Mouse (Mus musculus): Measurements from ENCODE around the gene Samm50.

Gene Samm50

DNA sequence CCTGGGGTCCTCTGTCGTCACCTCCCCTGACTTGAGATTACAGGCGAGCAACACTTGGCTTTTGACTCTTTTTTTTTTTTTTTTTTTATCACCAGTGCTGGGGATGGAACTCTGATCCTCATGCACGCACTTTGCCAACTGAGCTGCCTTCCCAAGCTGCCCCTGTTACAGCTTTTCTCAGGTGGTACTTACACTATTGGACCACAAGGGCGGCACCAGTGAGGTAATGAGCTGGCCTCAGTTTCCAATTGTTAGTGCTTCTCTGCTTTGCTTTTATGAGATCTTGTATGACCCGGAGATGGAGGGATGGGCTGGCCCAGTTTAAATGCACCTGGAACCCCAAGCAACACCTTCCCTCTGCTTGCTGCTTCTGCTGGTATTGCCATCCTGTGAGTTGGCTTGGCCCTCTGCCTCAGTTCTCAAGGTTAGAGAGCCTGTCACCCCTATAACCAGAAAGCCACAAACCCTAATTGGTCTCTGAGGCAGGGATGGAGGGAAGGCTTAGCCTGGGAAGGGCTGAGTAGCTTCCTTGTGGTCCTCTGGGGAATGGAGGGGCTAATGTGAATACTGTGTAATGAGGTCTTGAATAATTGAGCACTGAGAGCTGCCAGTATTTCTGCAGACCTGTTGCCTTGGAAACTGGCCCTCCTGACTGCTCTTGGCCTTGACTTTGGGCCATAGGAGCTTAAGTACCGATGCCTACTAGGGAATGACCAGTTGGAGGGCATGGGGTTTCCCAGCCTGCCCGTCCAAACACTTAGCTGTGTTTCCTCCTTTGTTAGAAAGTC lies 42.9 kb downstream of the Samm50 start:
- intact Hi-C loops (cut with DNase I) = no loop called here

DNA sequence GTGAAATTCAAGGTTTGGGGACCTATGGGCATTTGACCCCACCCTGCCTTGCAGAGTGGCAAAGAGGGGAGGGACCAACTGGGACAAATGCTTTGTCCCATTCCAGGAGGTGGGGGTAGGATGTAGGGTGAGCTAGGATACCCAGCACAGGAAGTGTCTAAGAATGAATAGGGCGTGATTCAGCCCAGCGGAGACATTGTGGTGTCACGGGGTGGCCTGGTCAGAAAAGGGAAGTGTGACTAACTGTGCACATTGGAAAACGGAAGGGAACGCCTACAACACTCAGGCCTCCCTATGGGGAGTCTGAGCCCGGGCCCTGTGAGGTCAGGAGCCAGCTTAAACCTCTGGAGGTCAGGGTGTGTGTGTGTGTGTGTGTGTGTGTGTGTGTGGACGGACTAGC lies 43.6 kb downstream of the Samm50 start:
- intact Hi-C loops (cut with DNase I) = no loop called here

GRCm38 (mm10) chr15:84238552-84238951 lies 46.5 kb downstream of the Samm50 start:
- intact Hi-C loops (cut with DNase I) = no loop called here

DNA sequence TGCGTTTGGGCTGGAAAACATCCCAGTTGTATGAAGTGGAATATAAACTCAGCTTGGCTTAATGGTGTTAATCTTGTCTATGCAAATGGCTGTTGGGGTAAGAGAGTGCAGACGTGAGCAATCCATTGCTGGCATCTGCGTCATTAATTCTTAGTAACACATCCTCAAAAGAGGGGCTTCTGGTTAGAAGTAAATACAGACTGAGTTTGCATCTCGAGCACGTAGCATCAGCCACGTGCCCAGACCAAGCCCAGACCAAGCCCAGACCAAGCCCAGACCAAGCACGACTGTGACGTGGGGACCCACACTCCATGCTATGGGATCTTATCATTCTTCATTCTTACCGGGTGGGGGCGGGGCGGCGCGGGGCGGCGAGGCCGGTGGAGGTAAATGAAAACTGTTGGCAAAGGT lies 47.0 kb downstream of the Samm50 start:
- intact Hi-C loops (cut with DNase I) = no loop called here

DNA sequence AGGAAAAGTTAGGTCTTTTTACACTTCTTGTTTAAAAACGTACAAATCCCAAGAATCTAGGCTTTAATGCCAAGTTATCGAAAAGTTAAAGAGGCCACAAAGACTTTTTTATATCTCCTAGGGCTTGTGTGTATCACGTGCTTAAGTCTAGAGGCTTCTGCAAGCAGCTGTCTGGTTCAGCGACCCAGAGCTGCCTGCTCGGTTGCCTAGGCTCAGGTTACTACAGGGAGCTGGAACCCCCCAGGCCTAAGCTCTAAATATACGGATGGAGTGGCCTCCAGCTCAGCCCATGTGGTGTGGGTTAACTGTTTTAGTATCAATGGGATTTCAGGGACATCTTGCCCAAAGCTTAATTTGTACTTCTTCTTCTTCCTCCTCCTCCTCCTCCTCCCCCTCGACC lies 49.5 kb downstream of the Samm50 start:
- intact Hi-C loops (cut with DNase I) = no loop called here

DNA sequence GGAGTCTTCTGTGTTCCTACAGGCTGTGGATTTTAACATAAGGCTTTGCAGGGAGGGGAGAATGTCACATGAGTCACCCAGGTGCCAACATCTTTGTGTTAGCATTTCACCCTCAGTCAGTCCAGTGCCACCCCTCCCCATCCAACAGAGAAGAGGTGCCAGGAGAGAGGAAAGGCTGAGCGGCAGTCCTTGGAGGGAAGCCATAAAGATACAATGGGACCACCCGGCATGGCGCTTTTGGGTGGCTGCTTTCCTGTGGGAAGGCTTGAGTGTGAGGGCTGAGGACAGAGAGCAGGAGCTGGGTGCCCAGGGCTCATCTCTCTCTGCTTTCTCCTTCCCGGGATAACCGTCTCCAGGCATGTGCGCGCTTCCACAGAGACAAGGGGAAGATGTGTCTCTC lies 53.1 kb downstream of the Samm50 start:
- intact Hi-C loops (cut with DNase I) = no loop called here

GRCm38 (mm10) chr15:84246195-84246594 lies 54.2 kb downstream of the Samm50 start:
- intact Hi-C loops (cut with DNase I) = no loop called here

DNA sequence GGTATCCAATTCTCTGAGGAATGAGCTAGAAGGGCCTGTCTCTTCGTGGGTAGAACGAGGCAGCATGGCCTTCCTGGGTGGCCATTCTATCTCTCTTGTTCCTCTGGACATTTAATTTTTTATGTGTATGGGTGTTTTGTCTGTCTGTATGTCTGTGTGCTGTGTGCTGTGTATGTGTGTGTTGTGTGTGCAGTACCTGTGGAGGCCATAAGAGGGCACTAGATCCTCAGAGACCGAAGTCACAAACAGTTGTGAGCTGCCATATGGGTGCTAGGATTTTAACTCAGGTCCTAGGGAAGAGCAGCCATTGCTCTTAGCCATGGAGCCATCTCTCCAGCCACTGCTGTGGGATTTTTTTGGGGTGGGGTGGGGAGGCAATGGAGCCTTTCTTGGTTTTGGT lies 55.3 kb downstream of the Samm50 start:
- intact Hi-C loops (cut with DNase I) = no loop called here

DNA sequence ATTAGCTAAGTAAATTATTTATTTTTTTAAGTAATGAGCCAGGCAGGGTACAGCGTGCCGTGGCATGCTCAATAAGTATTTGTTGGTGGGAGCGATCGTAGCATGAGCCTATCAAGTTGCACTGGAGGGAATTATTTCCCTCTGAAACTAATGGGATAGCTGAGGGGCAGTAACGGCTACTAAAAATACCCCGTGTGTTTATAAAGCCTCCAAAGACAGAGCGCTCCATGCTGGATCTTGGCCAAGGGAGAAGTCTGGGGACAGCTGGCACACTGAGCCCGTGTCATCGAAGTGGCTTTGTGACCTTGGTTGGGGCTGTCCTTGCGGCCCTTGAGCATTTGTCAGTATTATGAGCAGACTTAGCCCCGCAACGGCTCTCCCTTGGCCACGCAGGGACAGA lies 59.2 kb downstream of the Samm50 start:
- intact Hi-C loops (cut with DNase I) = no loop called here

DNA sequence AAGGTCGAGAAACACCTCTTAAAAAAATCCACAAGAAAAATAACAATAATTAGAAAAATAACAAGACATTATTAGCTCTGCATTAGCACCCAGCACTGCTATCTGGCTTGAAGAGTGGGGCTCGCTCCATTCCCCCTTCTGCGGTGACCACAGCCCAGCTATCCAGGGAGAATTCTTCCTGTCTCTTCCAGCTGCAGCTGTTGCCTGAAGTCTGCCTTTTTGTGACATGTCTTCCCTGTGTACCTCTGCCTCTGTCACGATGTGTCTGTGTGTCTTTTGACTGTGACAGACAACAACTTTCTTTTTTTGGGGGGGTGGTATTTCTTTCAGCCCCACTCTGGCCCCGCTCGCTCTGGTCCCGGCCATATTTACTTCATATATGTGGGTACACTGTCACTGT lies 60.6 kb downstream of the Samm50 start:
- intact Hi-C loops (cut with DNase I) = no loop called here

DNA sequence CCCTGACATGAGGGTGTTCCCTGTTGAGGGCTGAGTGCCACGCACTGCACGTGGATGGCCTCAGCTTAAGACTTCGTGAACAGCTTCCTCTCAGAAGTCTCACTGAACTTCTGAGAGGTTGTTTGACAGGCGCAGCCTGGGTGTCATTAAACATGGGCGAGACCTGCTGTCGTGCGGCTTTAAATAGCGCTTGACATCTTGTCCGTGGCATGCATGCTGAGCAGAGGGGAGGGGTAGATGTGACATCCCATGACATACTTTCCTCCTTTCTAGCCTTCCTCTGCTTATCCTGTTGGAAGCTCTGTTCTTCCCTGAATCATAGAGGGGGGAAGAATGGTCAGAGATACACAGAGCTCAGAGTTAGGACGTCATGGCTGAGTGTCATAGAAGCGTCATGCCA lies 61.7 kb downstream of the Samm50 start:
- intact Hi-C loops (cut with DNase I) = no loop called here

DNA sequence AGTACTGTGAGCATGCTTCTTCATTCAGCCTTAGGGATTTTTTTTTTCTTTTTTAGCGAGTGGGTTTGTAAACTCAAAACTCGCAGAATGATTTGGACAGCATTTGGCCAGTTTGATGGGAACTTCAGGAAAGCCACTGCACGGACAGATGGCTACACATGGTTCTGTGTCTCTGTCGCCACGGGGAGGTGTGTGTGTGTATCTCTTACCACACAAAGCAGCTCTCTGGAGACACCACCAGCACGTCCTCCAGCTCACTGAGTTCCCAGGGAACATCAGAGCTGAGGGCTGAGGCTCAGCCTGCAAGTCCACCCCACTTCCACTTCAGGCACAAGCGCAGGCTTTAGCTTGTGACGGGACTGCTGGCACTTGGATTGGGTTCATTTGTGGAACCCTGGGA lies 62.3 kb downstream of the Samm50 start:
- intact Hi-C loops (cut with DNase I) = no loop called here

GRCm38 (mm10) chr15:84256254-84256850 lies 64.3 kb downstream of the Samm50 start:
- intact Hi-C loops (cut with DNase I) = no loop called here

DNA sequence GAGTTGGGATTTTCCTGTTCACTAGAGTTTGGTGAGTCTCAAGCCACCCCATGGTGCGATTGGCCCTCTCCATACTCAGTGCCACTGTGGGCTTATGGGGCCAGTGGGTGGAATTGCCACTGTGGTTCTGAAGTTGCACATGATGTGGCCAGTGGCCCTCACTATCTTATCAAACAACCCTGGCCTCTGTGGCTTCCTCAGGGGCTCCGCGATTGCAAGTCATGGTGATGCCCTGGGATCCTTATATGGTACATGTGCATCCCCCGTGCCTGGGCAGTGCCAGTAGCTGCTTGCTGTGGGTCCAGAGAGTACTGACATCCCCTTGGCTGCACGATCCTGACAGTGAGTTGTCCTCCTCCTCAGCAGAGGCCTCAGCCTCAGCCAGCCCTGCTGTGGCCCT lies 64.8 kb downstream of the Samm50 start:
- intact Hi-C loops (cut with DNase I) = no loop called here

DNA sequence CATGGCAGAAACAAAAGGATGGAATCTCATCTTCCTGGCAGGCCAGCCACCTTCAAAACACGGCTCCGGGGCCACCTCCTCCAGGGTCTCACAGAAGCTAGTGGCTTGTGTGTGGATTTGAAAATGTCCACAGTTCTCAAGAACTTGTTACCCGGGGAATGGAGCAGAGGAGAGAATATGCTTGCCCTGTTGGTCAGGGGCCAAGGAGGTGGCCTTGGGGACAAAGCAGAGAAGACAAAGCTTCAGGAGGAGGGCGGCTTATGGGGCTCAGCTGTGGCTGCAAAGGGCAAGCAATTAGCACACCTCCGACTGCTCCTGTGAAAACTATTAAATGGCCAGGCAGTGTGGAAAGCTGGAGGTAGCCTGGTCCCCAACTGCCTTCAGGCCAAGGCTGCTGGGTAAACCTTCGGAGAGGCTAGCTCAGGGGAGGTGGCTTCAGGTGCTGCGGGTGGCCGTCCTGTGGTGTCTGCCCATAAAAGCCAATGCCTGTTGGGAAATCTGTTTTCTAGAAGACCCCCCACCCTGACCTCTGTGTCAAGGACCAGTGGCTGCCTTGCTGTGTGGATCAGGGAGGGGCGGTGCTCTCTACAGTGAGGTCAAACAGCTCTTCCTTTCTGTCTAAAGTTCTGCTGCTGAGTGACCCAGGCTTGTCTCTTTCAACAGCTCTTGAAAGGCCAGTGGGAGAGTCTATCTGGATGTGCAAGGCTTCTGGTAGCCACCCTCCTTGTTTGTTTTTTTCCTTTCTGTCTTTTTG lies 66.7 kb downstream of the Samm50 start:
- intact Hi-C loops (cut with DNase I) = no loop called here

- intact Hi-C loops (cut with DNase I) = loop anchor here (2.0 to 5.0 kb wide), 2 partner anchors 47 to 352 kb away; no protein-coding TSS in a partner anchor
Observed at GRCm38 (mm10) chr15:84260123-84260822, 68.2 kb downstream of the Samm50 start.

DNA sequence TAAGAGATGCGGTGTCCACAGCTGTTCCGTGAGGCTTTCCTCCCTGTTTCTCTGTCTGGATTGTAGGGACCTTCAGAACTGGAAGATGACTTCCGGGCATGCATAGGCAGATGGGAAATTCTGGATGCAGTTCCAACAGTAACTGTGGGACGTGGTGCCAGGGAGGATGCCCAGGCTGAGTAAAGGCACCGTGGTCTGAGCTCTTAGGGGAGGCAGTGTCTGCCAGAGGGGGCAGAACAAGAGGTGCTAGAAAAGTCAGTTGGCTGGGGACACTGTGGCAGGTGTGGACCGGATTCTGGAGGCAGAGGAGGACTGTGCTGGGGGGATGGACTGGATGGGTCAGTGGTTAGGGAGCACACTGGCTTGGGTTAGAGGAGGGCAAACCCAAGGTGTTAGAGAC lies 70.6 kb downstream of the Samm50 start:
- intact Hi-C loops (cut with DNase I) = loop anchor here (5.0 kb wide), 1 partner anchor 350 kb away; no protein-coding TSS in a partner anchor

- intact Hi-C loops (cut with DNase I) = loop anchor here (5.0 kb wide), 1 partner anchor 349 kb away; no protein-coding TSS in a partner anchor
Observed at GRCm38 (mm10) chr15:84263573-84263972, 71.5 kb downstream of the Samm50 start.

DNA sequence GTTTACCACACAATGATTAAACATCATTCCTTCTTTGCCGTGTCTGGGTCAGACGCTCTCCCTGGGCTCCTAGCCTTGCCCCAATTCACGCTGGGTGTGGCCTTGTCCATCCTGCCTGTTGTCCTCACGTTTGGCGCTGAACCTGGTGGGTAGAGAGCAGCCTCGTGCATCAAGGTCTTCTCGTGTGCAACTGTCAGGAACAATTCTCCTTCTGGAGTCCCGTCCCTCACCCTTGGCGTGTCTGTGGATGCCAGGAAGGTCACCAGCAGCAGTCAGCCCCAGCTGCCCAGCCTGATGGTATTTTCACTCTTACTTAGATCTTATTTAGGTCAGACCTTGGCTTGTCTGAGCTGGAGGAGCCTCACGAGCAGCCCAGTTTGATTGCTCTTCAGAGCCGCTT lies 73.1 kb downstream of the Samm50 start:
- intact Hi-C loops (cut with DNase I) = no loop called here

GRCm38 (mm10) chr15:84266290-84266689 lies 74.2 kb downstream of the Samm50 start:
- intact Hi-C loops (cut with DNase I) = no loop called here
